15 mouse cellular contexts compared by ENCODE assay signal in the genomic region with DNA sequence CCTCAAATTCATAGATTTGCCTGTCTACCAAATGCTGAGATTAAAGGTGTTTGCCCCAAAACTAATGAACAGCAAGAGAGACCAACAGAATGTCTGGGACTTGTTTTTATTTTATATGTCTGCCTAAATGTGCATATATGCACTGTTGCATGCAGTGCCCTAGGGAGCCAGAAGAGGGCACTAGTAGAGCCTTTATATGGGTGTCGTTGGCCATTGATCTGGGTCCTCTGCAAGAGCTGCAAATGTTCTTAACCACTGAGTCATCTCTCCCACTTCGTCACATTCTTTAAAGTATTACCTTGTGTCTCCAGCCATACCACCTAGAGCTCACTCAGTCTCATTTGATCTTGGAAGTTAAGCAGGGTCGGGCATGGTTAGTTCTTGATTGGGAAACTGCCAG. TPM values are rescaled to one million over a fixed set of nuclear protein-coding genes. Genes with fewer than 3 reads are reported as not detected.
A peak's percentile ranks its signal among the peaks of the same experiment; 100 is the strongest.
DNase-seq lines count a peak whose midpoint lies in the region; ATAC-seq and TF ChIP-seq lines count a peak whose summit lies in the region.
"Had no signal": no experiment of that assay in that cellular context is flagged by ENCODE, and none has a peak within 500 bp of the region (broad histone marks: within the 10 kb centered on the region; RNA-seq: fewer than 3 reads in every experiment).

No protein-coding gene starts in this region.

- no peaks in the 10 kb centered on the region for H3K9me3 ChIP-seq in liver, embryonic 14.5 days (ENCODE audit: control insufficient read depth, low read length)
- H3K9me3 ChIP-seq in liver, embryonic 11.5 days (ENCODE audit: control insufficient read depth, low read length), result 0 out of 2 replicates have a peak, but pooled peaks cover 2% of the 10 kb centered on the region
- no peaks in the 10 kb centered on the region for H3K9me3 ChIP-seq in ES-Bruce4 (replicated peaks; ENCODE audit: control insufficient read depth, insufficient read depth, low read length, poor library complexity, severe bottlenecking)
- H3K9me3 ChIP-seq: limb, embryonic 15.5 days; neural tube, embryonic 12.5 days had no signal

- no peaks in the 10 kb centered on the region; a peak in 1 of 4 replicates for H3K4me1 ChIP-seq in liver, embryonic 14.5 days (replicated peaks; ENCODE audit: control insufficient read depth in 2 of 2, insufficient read depth in 2 of 2, low read length in 1 of 2)
- 0 out of 2 replicates have a peak, but pooled peaks cover 2% of the 10 kb centered on the region for H3K4me1 ChIP-seq in liver, embryonic 11.5 days (replicated peaks; ENCODE audit: control insufficient read depth, insufficient read depth, low read length)
- H3K4me1 ChIP-seq in ES-Bruce4 (ENCODE audit: control insufficient read depth, insufficient read depth, low read length), result peaks cover 2% of the 10 kb centered on the region
- H3K4me1 ChIP-seq: limb, embryonic 15.5 days had no signal

- TF ChIP-seq EP300 in liver, embryonic 14.5 days (IDR thresholded peaks at IDR 0.05; ENCODE audit: low read depth), result no peak
- TF ChIP-seq EP300 in ES-Bruce4 (IDR thresholded peaks at IDR 0.05; ENCODE audit: insufficient read depth, low read depth, low read length), result no peak

- 77% methylated on average over 3 of the region's 3 CpGs for WGBS in liver, embryonic 14.5 days (ENCODE audit: insufficient replicate concordance)
- WGBS in liver, embryonic 11.5 days, result 78% methylated on average over 3 of the region's 3 CpGs

- ATAC-seq in CD4-positive, CD25-positive, alpha-beta regulatory T cell, adult 4 months, result no peak
- no peak for ATAC-seq in liver, embryonic 14.5 days (ENCODE audit: insufficient read depth)
- ATAC-seq in liver, embryonic 11.5 days (replicated peaks; ENCODE audit: low FRiP score), result no peak
- ATAC-seq in monocyte, adult 5-6 weeks (replicated peaks; ENCODE audit: insufficient number of reproducible peaks, low FRiP score, low TSS enrichment, poor library complexity, severe bottlenecking), result no peak

- H3K4me3 ChIP-seq in liver, embryonic 14.5 days (ENCODE audit: insufficient read depth in 1 of 2, low read depth in 2 of 2, low read length in 2 of 2), result no peak overlapping the region
- no peak overlapping the region for H3K4me3 ChIP-seq in liver, embryonic 11.5 days (ENCODE audit: low read depth, low read length)
- no peak overlapping the region for H3K4me3 ChIP-seq in ES-Bruce4 (ENCODE audit: low read depth, low read length)
- H3K4me3 ChIP-seq: limb, embryonic 15.5 days; neural tube, embryonic 12.5 days had no signal

- DNase-seq in CD4-positive, CD25-positive, alpha-beta regulatory T cell, adult 2 months (ENCODE audit: low read depth, low spot score), result peak; percentile 38
- no peak for DNase-seq in liver, embryonic 14.5 days (ENCODE audit: low read depth in 3 of 3, low spot score in 3 of 3)
- DNase-seq in liver, embryonic 11.5 days (ENCODE audit: low spot score), result no peak
- DNase-seq in brain, embryonic 14.5 days (ENCODE audit: low read depth), result no peak
- no peak for DNase-seq in kidney, adult 11 months
- DNase-seq: cerebellum, adult 18-20 months; gastrocnemius, postnatal 25 days; kidney, adult 8-10 months; lung, postnatal 4 days; midbrain, embryonic 14.5 days had no signal

- H3K4me2 ChIP-seq in liver, embryonic 14.5 days (ENCODE audit: low read depth), result no peak overlapping the region
- H3K4me2 ChIP-seq in liver, embryonic 11.5 days, result no peak overlapping the region
- H3K4me2 ChIP-seq: limb, embryonic 15.5 days; neural tube, embryonic 12.5 days had no signal

- no peak overlapping the region for H3K9ac ChIP-seq in liver, embryonic 14.5 days (replicated peaks)
- H3K9ac ChIP-seq in liver, embryonic 11.5 days (ENCODE audit: low read depth, low read length), result no peak overlapping the region
- no peak overlapping the region for H3K9ac ChIP-seq in ES-Bruce4 (ENCODE audit: low read depth, poor library complexity, severe bottlenecking)
- H3K9ac ChIP-seq: limb, embryonic 15.5 days; neural tube, embryonic 12.5 days had no signal

- TF ChIP-seq POLR2A in ES-Bruce4 (IDR thresholded peaks at IDR 0.05; ENCODE audit: insufficient read depth, low read length), result no peak
- no peak for TF ChIP-seq POLR2A in brain, embryonic 14.5 days (IDR thresholded peaks at IDR 0.05; ENCODE audit: borderline replicate concordance, extremely low read depth, insufficient read depth, insufficient read length, poor library complexity, severe bottlenecking)

- peak; percentile 57 for TF ChIP-seq CTCF in liver, embryonic 14.5 days (IDR thresholded peaks at IDR 0.05; ENCODE audit: low read depth)
- TF ChIP-seq CTCF in ES-Bruce4 (IDR thresholded peaks at IDR 0.05; ENCODE audit: low read depth, low read length), result peak; percentile 21
- peak; percentile 34; the same call in 1 of the 2 replicates for TF ChIP-seq CTCF in brain, embryonic 14.5 days (IDR thresholded peaks at IDR 0.05; ENCODE audit: borderline replicate concordance, extremely low read depth, insufficient read depth, insufficient read length)

- peaks cover 8% of the 10 kb centered on the region for H3K36me3 ChIP-seq in liver, embryonic 14.5 days (replicated peaks; ENCODE audit: control insufficient read depth, insufficient read depth, low read depth)
- H3K36me3 ChIP-seq in liver, embryonic 11.5 days (ENCODE audit: control insufficient read depth, insufficient read depth, low read length), result 0 out of 2 replicates have a peak, but pooled peaks cover 3% of the 10 kb centered on the region
- no peaks in the 10 kb centered on the region for H3K36me3 ChIP-seq in ES-Bruce4 (ENCODE audit: control insufficient read depth, insufficient read depth, low read length, poor library complexity, severe bottlenecking)
- H3K36me3 ChIP-seq: neural tube, embryonic 12.5 days had no signal

- no peaks in the 10 kb centered on the region for H3K27me3 ChIP-seq in liver, embryonic 14.5 days (ENCODE audit: control insufficient read depth, insufficient read depth, low read length)
- no peaks in the 10 kb centered on the region for H3K27me3 ChIP-seq in liver, embryonic 11.5 days (replicated peaks; ENCODE audit: control insufficient read depth, insufficient read depth, low read length)
- H3K27me3 ChIP-seq in ES-Bruce4 (ENCODE audit: control insufficient read depth, insufficient read depth, low read length, poor library complexity, severe bottlenecking), result no peaks in the 10 kb centered on the region
- H3K27me3 ChIP-seq: limb, embryonic 15.5 days had no signal

- no peak overlapping the region for H3K27ac ChIP-seq in liver, embryonic 14.5 days
- H3K27ac ChIP-seq in liver, embryonic 11.5 days (ENCODE audit: low read depth, low read length), result no peak overlapping the region
- no peak overlapping the region for H3K27ac ChIP-seq in ES-Bruce4 (ENCODE audit: insufficient read depth, low read length)
- H3K27ac ChIP-seq: limb, embryonic 15.5 days; neural tube, embryonic 12.5 days had no signal

RNA-seq across cellular contexts. Expression of a gene that starts 37.3 kb away (rescaled TPM):
- 1 to 10 TPM; 5.7 to 8.4 TPM for polyA plus RNA-seq in CD4-positive, CD25-positive, alpha-beta regulatory T cell, adult 4 months (2017; shearing (Covaris generic))
- 3.9 and 6.6 TPM in 2 replicates for polyA plus RNA-seq in liver, embryonic 14.5 days (2012; rRNA removed)
- 4.0 and 5.0 TPM in 2 replicates for polyA plus RNA-seq in liver, embryonic 14.5 days (2014; fragmentation: Nextera tagmentation; extraction: Ambion mirVana)
- 7.5 and 7.8 TPM in 2 replicates for polyA plus RNA-seq in liver, embryonic 11.5 days (2014; fragmentation: Nextera tagmentation; extraction: Ambion mirVana)
- 15.2 and 19.8 TPM in 2 replicates for polyA plus RNA-seq in ES-Bruce4 (2011; ENCODE audit: insufficient read depth, insufficient read length, low read depth, missing spikeins)
- 29.3 and 30.9 TPM in 2 replicates for polyA plus RNA-seq in brain, embryonic 14.5 days (2012; rRNA removed)
- 24.3 to 39.7 TPM (median 38.7 TPM) in 3 replicates for total RNA-seq in monocyte, adult 5-6 weeks (2017)
